Comparison of ENCODE assay signal across 8 mouse cellular contexts in genomic region chr4:120148291-120149141, GRCm38 (mm10). TPM values are rescaled to one million over a fixed set of nuclear protein-coding genes. Genes with fewer than 3 reads are reported as not detected.
DNase-seq lines count a peak whose midpoint lies in the region; ATAC-seq and TF ChIP-seq lines count a peak whose summit lies in the region.

No protein-coding gene starts in this region.

- no peak for ATAC-seq in CD4-positive, CD25-positive, alpha-beta regulatory T cell, adult 4 months
- peak; percentile 74; the same call in 1 of the 2 replicates for ATAC-seq in heart, embryonic 13.5 days (ENCODE audit: extremely low read depth, insufficient number of reproducible peaks, low FRiP score, low TSS enrichment)
- peak; percentile 87 for ATAC-seq in kidney, embryonic 15.5 days (replicated peaks; ENCODE audit: low FRiP score)
- ATAC-seq in neural tube, embryonic 11.5 days (ENCODE audit: insufficient read depth, low FRiP score, low TSS enrichment): peak; percentile 76

- peak overlapping the region; percentile 71 for H3K9ac ChIP-seq in heart, embryonic 13.5 days
- H3K9ac ChIP-seq in kidney, embryonic 15.5 days: peak overlapping the region; percentile 31
- no peak overlapping the region for H3K9ac ChIP-seq in liver, adult 2 months (ENCODE audit: low read depth, low read length)
- H3K9ac ChIP-seq in neural tube, embryonic 11.5 days (ENCODE audit: low read length): peak overlapping the region; percentile 55

- no peak for TF ChIP-seq POLR2A in liver, adult 2 months (IDR thresholded peaks at IDR 0.05; ENCODE audit: extremely low read depth, insufficient read depth, low read length)

- 6% methylated on average over 41 of the region's 45 CpGs for WGBS in forebrain, embryonic 10.5 days
- WGBS in heart, embryonic 13.5 days: 4% methylated on average over 45 of the region's 45 CpGs
- WGBS in kidney, embryonic 15.5 days: 5% methylated on average over 45 of the region's 45 CpGs
- 12% methylated on average over 45 of the region's 45 CpGs for WGBS in liver, adult 2 months
- WGBS in neural tube, embryonic 11.5 days: 7% methylated on average over 45 of the region's 45 CpGs

- peak overlapping the region; percentile 88 for H3K27ac ChIP-seq in forebrain, embryonic 10.5 days
- peak overlapping the region; percentile 90 for H3K27ac ChIP-seq in heart, embryonic 13.5 days (replicated peaks)
- H3K27ac ChIP-seq in kidney, embryonic 15.5 days: no peak overlapping the region
- no peak overlapping the region for H3K27ac ChIP-seq in liver, adult 2 months (replicated peaks; ENCODE audit: insufficient read depth, low read depth, low read length)
- H3K27ac ChIP-seq in neural tube, embryonic 11.5 days (ENCODE audit: low read depth, low read length): no peak overlapping the region

- peak overlapping the region; percentile 43 for H3K4me3 ChIP-seq in forebrain, embryonic 10.5 days
- H3K4me3 ChIP-seq in heart, embryonic 13.5 days: peak overlapping the region; percentile 29
- peak overlapping the region; percentile 34 for H3K4me3 ChIP-seq in kidney, embryonic 15.5 days (replicated peaks)
- H3K4me3 ChIP-seq in liver, adult 2 months (ENCODE audit: insufficient read depth, low read depth, low read length): peak overlapping the region; percentile 7; the same call in 1 of the 2 replicates
- peak overlapping the region; percentile 20 for H3K4me3 ChIP-seq in neural tube, embryonic 11.5 days (ENCODE audit: low read depth, low read length)

- H3K79me2 ChIP-seq in liver, adult 2 months (ENCODE audit: control insufficient read depth, insufficient read depth, low read length): no peaks in the 10 kb centered on the region

- no peaks in the 10 kb centered on the region for H3K9me3 ChIP-seq in forebrain, embryonic 10.5 days
- H3K9me3 ChIP-seq in heart, embryonic 13.5 days: no peaks in the 10 kb centered on the region
- no peaks in the 10 kb centered on the region for H3K9me3 ChIP-seq in kidney, embryonic 15.5 days (replicated peaks)
- no peaks in the 10 kb centered on the region for H3K9me3 ChIP-seq in neural tube, embryonic 11.5 days (ENCODE audit: control insufficient read depth, low read length)

- no peak for TF ChIP-seq CTCF in liver, adult 2 months (IDR thresholded peaks at IDR 0.05; ENCODE audit: low read depth, low read length)

- peak; percentile 24 for DNase-seq in CD4-positive, CD25-positive, alpha-beta regulatory T cell, adult 2 months (ENCODE audit: low read depth, low spot score)
- DNase-seq in forebrain, embryonic 10.5 days (ENCODE audit: extremely low spot score, low spot score): peak; percentile 83
- DNase-seq in liver, adult 2 months (ENCODE audit: extremely low read depth, low read depth, low spot score): no peak
- DNase-seq in neural tube, embryonic 11.5 days (ENCODE audit: low spot score): peak; percentile 84
- peak; percentile 14 for DNase-seq in thymus, postnatal 0 days (ENCODE audit: low spot score)

- peaks cover 40% of the 10 kb centered on the region for H3K27me3 ChIP-seq in forebrain, embryonic 10.5 days (ENCODE audit: poor library complexity, severe bottlenecking)
- H3K27me3 ChIP-seq in heart, embryonic 13.5 days (replicated peaks): peaks cover 5% of the 10 kb centered on the region
- peaks cover 24% of the 10 kb centered on the region for H3K27me3 ChIP-seq in kidney, embryonic 15.5 days
- H3K27me3 ChIP-seq in liver, adult 2 months (ENCODE audit: control insufficient read depth, insufficient read depth, low read length): 0 out of 2 replicates have a peak, but pooled peaks cover 4% of the 10 kb centered on the region
- H3K27me3 ChIP-seq in neural tube, embryonic 11.5 days (ENCODE audit: control insufficient read depth, insufficient read depth, low read length): no peaks in the 10 kb centered on the region

- H3K36me3 ChIP-seq in forebrain, embryonic 10.5 days (replicated peaks): no peaks in the 10 kb centered on the region
- H3K36me3 ChIP-seq in heart, embryonic 13.5 days: no peaks in the 10 kb centered on the region
- H3K36me3 ChIP-seq in kidney, embryonic 15.5 days: no peaks in the 10 kb centered on the region
- no peaks in the 10 kb centered on the region for H3K36me3 ChIP-seq in liver, adult 2 months (ENCODE audit: control insufficient read depth, insufficient read depth, low read length)
- no peaks in the 10 kb centered on the region for H3K36me3 ChIP-seq in neural tube, embryonic 11.5 days (ENCODE audit: control insufficient read depth, insufficient read depth, low read length)

- peak overlapping the region; percentile 62 for H3K4me2 ChIP-seq in heart, embryonic 13.5 days
- peak overlapping the region; percentile 65 for H3K4me2 ChIP-seq in kidney, embryonic 15.5 days
- peak overlapping the region; percentile 48 for H3K4me2 ChIP-seq in neural tube, embryonic 11.5 days (ENCODE audit: low read depth)

- peaks cover 18% of the 10 kb centered on the region for H3K4me1 ChIP-seq in forebrain, embryonic 10.5 days
- peaks cover 43% of the 10 kb centered on the region for H3K4me1 ChIP-seq in heart, embryonic 13.5 days
- peaks cover 13% of the 10 kb centered on the region for H3K4me1 ChIP-seq in kidney, embryonic 15.5 days
- H3K4me1 ChIP-seq in liver, adult 2 months (ENCODE audit: control insufficient read depth, insufficient read depth, low read length): no peaks in the 10 kb centered on the region
- H3K4me1 ChIP-seq in neural tube, embryonic 11.5 days (ENCODE audit: control insufficient read depth, insufficient read depth, low read length): no peaks in the 10 kb centered on the region

RNA-seq across cellular contexts. Expression of gene Edn2, which starts 12.5 kb away (rescaled TPM):
- polyA plus RNA-seq in CD4-positive, CD25-positive, alpha-beta regulatory T cell, adult 4 months (2017; shearing (Covaris generic)): not detected
- polyA plus RNA-seq in forebrain, embryonic 10.5 days (2016; fragmentation: Nextera tagmentation; extraction: Ambion mirVana): not detected in 2 replicates
- polyA plus RNA-seq in heart, embryonic 13.5 days (2015; fragmentation: Nextera tagmentation; extraction: Ambion mirVana): 0.62 and 0.96 TPM in 2 replicates
- 0.14 and 0.18 TPM in 2 replicates for polyA plus RNA-seq in kidney, embryonic 15.5 days (2015; fragmentation: Nextera tagmentation; extraction: Ambion mirVana)
- not detected in 2 replicates for total RNA-seq in liver, adult 2 months (2014; rRNA removed)
- not detected in 2 replicates for polyA plus RNA-seq in liver, adult 2 months (2012; rRNA removed)
- not detected in 2 replicates for polyA plus RNA-seq in neural tube, embryonic 11.5 days (2014; fragmentation: Nextera tagmentation; extraction: Ambion mirVana)
- 0.69 and 0.73 TPM in 2 replicates for polyA plus RNA-seq in thymus, postnatal 0 days (2015; fragmentation: Nextera tagmentation; extraction: Ambion mirVana)

Comparison
In these comparisons a context has a peak if more than half of its experiments do, and no peak if none do; other contexts are left out.
1. H3K27ac ChIP-seq: peak in forebrain, embryonic 10.5 days (single experiment) and heart, embryonic 13.5 days (single experiment); none in kidney, embryonic 15.5 days (single experiment), liver, adult 2 months (single experiment) and neural tube, embryonic 11.5 days (single experiment).
2. Peak in every context shown above with its lines, with median percentiles within 50 percentile points of each other: H3K4me3 ChIP-seq and H3K4me2 ChIP-seq.